Mouse (Mus musculus): Measurements from ENCODE around the gene Olfr655. TPM values are rescaled to one million over a fixed set of nuclear protein-coding genes. Genes with fewer than 3 reads are reported as not detected.
A peak's percentile ranks its signal among the peaks of the same experiment; 100 is the strongest.

The Olfr655 gene
- polyA plus RNA-seq (2016; fragmentation: Nextera tagmentation; extraction: Ambion mirVana): not detected in 2 replicates

- no peak within 1 kb of the TSS for H3K27ac ChIP-seq
- DNase-seq (ENCODE audit: low spot score): no peak
- 90% methylated on average over 2 of the region's 2 CpGs for WGBS
- no peak within 1 kb of the TSS for H3K4me3 ChIP-seq
- no peaks in the 10 kb centered on the region for H3K9me3 ChIP-seq (replicated peaks)
- no peaks in the 10 kb centered on the region for H3K4me1 ChIP-seq
- no peaks in the 10 kb centered on the region for H3K27me3 ChIP-seq (ENCODE audit: low read depth, poor library complexity, severe bottlenecking)
- no peaks in the 10 kb centered on the region for H3K36me3 ChIP-seq
Measured at GRCm38 (mm10) chr7:104601679-104602078, at the start of gene Olfr655. Olfr655 (minus strand) TSS chr7:104601779.

GRCm38 (mm10) chr7:104646841-104647482, 45.4 kb upstream of the Olfr655 start, which contains the start of gene Olfr658:
Olfr658 (minus strand) TSS chr7:104647305.
- Histone ChIP-seq H3K27me3 (ENCODE audit: low read depth, poor library complexity, severe bottlenecking) (no peaks in the 10 kb centered on the region), H3K27ac (no peak within 1 kb of the TSS), H3K4me3 (peak within 1 kb of the TSS; percentile 39), H3K4me1 (no peaks in the 10 kb centered on the region), H3K36me3 (no peaks in the 10 kb centered on the region), H3K9me3 (replicated peaks) (no peaks in the 10 kb centered on the region)
- peak; percentile 68 for DNase-seq (ENCODE audit: low spot score)
- 32% methylated on average over 20 of the region's 22 CpGs for WGBS

- Histone ChIP-seq H3K9me3 (replicated peaks) (no peaks in the 10 kb centered on the region), H3K4me3 (no peak within 1 kb of the TSS), H3K27me3 (ENCODE audit: low read depth, poor library complexity, severe bottlenecking) (no peaks in the 10 kb centered on the region), H3K27ac (no peak within 1 kb of the TSS), H3K36me3 (no peaks in the 10 kb centered on the region), H3K4me1 (no peaks in the 10 kb centered on the region)
- no peak for DNase-seq (ENCODE audit: low spot score)
Measured at GRCm38 (mm10) chr7:104624494-104624893, 22.9 kb upstream of the Olfr655 start, which contains the start of gene Olfr657. Olfr657 (plus strand) TSS chr7:104624794.

DNA sequence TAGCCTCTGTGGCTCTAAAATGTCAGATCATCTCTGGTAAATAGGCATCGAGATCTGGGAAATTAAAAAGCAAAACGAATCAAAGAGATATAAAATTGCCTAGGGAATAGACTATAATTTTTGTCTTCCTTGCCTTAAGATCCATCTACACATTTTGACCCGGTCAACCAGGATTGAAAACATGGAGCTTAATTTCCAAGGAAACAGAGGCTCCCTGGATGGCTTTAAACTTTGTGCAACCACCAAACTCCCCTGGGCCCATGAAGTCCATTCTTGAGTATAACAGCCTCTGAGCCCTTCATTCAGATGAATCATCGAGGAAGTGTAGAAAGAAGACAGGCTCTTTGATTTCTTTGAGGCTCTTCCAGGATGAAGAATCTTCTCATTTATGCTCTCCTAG, 12.1 kb upstream of the Olfr655 start, which contains the start of gene Olfr656:
Olfr656 (plus strand) TSS at position 301 of the 400 bp plus-strand sequence.
- no peak within 1 kb of the TSS for H3K4me3 ChIP-seq
- H3K27ac ChIP-seq: no peak within 1 kb of the TSS
- H3K9me3 ChIP-seq (replicated peaks): no peaks in the 10 kb centered on the region
- no peaks in the 10 kb centered on the region for H3K4me1 ChIP-seq
- 85% methylated on average over 4 of the region's 4 CpGs for WGBS
- no peak for DNase-seq (ENCODE audit: low spot score)
- no peaks in the 10 kb centered on the region for H3K27me3 ChIP-seq (ENCODE audit: low read depth, poor library complexity, severe bottlenecking)
- H3K36me3 ChIP-seq: no peaks in the 10 kb centered on the region

DNA sequence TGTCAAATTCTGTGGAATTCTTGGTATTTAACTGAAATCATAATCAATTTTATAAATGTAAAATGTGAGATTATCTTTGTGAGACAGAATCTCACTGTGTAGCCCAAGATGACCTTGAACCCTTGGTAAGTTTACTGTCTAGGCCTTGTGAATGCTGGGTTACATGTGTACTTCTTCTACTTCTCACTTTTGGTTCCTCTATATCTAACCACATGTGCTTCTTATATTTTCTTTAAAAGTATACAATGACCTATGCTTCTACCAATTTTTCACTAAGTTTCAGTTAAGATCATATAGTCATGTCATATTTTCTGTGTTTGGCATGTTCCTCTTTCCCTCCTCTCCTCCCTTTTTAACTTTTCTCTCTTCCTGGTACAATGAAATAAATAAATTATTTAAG, 3.1 kb upstream of the Olfr655 start:
- H3K9me3 ChIP-seq (replicated peaks): no peaks in the 10 kb centered on the region
- H3K4me1 ChIP-seq: no peaks in the 10 kb centered on the region
- H3K4me3 ChIP-seq: no peak overlapping the region
- no peak overlapping the region for H3K27ac ChIP-seq
- no peak for DNase-seq (ENCODE audit: low spot score)
- no peaks in the 10 kb centered on the region for H3K36me3 ChIP-seq
- H3K27me3 ChIP-seq (ENCODE audit: low read depth, poor library complexity, severe bottlenecking): no peaks in the 10 kb centered on the region

DNA sequence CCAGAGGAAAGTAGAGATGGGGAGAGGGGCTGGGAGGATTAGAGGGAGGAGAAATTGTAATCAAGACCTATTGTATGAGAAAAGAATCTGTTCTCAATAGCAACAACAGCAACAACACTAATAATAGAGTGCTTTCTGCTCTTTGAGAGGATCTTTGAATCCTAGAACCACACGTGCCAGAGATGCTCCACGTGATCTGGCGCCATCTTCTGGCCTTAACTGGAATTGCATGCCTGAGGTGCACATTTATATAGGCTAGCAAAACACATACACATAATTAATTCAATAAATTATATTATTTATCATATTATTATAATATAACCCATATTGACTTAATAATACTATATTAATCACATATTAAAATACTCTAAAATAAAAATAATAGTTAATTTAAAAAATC, 1.6 kb upstream of the Olfr655 start:
- peak; percentile 55 for DNase-seq (ENCODE audit: low spot score)
- H3K9me3 ChIP-seq (replicated peaks): no peaks in the 10 kb centered on the region
- 5% methylated on average over 3 of the region's 3 CpGs for WGBS
- H3K36me3 ChIP-seq: no peaks in the 10 kb centered on the region
- no peaks in the 10 kb centered on the region for H3K4me1 ChIP-seq
- no peak overlapping the region for H3K27ac ChIP-seq
- no peak overlapping the region for H3K4me3 ChIP-seq
- H3K27me3 ChIP-seq (ENCODE audit: low read depth, poor library complexity, severe bottlenecking): no peaks in the 10 kb centered on the region

DNA sequence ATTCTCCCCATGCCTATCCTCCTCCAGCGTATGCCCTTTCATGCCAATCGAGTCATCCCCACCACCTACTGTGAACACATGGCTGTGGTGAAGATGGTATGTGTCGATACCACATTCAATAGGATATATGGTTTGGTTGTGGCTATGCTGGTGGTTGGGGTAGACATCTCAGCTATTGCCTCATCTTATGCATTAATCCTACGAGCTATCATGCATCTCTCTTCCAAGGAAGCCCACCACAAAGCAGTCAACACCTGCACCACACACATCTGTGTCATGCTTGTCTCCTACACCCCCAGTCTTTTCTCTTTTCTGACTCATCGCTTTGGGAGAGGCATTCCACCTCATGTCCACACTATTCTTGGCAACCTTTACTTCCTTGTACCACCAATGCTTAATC, 13.3 kb downstream of the Olfr655 start:
- Histone ChIP-seq H3K4me1 (no peaks in the 10 kb centered on the region), H3K36me3 (no peaks in the 10 kb centered on the region), H3K27me3 (ENCODE audit: low read depth, poor library complexity, severe bottlenecking) (no peaks in the 10 kb centered on the region), H3K27ac (no peak overlapping the region), H3K9me3 (replicated peaks) (no peaks in the 10 kb centered on the region), H3K4me3 (no peak overlapping the region)
- WGBS: 88% methylated on average over 5 of the region's 5 CpGs
- no peak for DNase-seq (ENCODE audit: low spot score)

GRCm38 (mm10) chr7:104586725-104587124, 14.9 kb downstream of the Olfr655 start, which contains the start of gene Olfr654:
Olfr654 (plus strand) TSS chr7:104587025.
- Histone ChIP-seq H3K4me3 (no peak within 1 kb of the TSS), H3K27me3 (ENCODE audit: low read depth, poor library complexity, severe bottlenecking) (no peaks in the 10 kb centered on the region), H3K4me1 (no peaks in the 10 kb centered on the region), H3K9me3 (replicated peaks) (no peaks in the 10 kb centered on the region), H3K36me3 (no peaks in the 10 kb centered on the region), H3K27ac (no peak within 1 kb of the TSS)
- no peak for DNase-seq (ENCODE audit: low spot score)
- 91% methylated on average over 4 of the region's 4 CpGs for WGBS

GRCm38 (mm10) chr7:104581429-104581828, 20.1 kb downstream of the Olfr655 start:
- WGBS: 93% methylated on average over 4 of the region's 4 CpGs
- Histone ChIP-seq H3K27ac (no peak overlapping the region), H3K9me3 (replicated peaks) (no peaks in the 10 kb centered on the region), H3K27me3 (ENCODE audit: low read depth, poor library complexity, severe bottlenecking) (no peaks in the 10 kb centered on the region), H3K4me1 (no peaks in the 10 kb centered on the region), H3K36me3 (no peaks in the 10 kb centered on the region), H3K4me3 (no peak overlapping the region)
- no peak for DNase-seq (ENCODE audit: low spot score)

DNA sequence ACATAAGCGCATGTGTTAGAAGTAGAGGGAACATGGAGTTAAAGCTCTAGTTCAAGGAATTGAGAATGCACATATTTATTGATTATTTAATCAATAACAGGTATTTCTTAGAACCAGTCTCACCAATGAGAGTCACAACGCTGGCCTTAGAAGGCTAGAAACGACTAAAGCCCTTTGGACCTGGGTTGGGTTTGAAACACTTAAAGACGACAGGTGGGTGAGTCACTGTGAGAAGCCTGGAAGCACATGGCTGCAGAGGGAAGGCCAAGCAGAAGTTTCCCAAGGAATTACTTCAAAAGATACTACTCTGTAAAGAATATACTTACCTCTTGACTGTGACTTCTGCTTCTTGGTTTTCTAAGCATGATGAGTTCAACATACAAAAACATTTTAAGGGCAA, 20.7 kb downstream of the Olfr655 start:
- no peak overlapping the region for H3K4me3 ChIP-seq
- no peaks in the 10 kb centered on the region for H3K4me1 ChIP-seq
- H3K27me3 ChIP-seq (ENCODE audit: low read depth, poor library complexity, severe bottlenecking): no peaks in the 10 kb centered on the region
- no peaks in the 10 kb centered on the region for H3K9me3 ChIP-seq (replicated peaks)
- no peak overlapping the region for H3K27ac ChIP-seq
- no peaks in the 10 kb centered on the region for H3K36me3 ChIP-seq
- WGBS: 92% methylated on average over 4 of the region's 4 CpGs
- no peak for DNase-seq (ENCODE audit: low spot score)

DNA sequence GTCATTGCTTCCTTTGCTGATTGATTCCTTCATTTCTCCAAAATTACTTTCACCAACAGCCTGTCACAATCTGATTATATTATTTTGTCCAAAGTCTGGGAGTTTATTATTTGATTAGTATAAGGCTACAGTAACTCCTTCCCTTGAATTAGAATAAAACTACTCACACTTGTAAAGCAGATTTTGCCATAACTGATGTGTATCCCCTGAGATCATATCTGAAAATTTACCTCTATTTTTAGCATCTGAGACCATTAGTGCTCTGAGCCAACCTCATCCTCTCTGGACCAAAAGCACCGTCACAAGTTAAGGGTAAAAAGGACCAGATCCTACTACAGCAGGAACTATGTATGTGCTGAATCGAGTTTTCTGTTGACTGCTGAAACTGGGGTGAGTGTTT, 24.6 kb downstream of the Olfr655 start, which contains the start of gene Olfr653:
Olfr653 (plus strand) TSS at position 301 of the 400 bp plus-strand sequence.
- DNase-seq (ENCODE audit: low spot score): no peak
- H3K4me1 ChIP-seq: no peaks in the 10 kb centered on the region
- H3K9me3 ChIP-seq (replicated peaks): no peaks in the 10 kb centered on the region
- 86% methylated on average over 2 of the region's 2 CpGs for WGBS
- H3K27ac ChIP-seq: no peak within 1 kb of the TSS
- no peak within 1 kb of the TSS for H3K4me3 ChIP-seq
- no peaks in the 10 kb centered on the region for H3K36me3 ChIP-seq
- no peaks in the 10 kb centered on the region for H3K27me3 ChIP-seq (ENCODE audit: low read depth, poor library complexity, severe bottlenecking)

- Histone ChIP-seq H3K4me1 (no peaks in the 10 kb centered on the region), H3K9me3 (replicated peaks) (no peaks in the 10 kb centered on the region), H3K36me3 (no peaks in the 10 kb centered on the region), H3K27me3 (ENCODE audit: low read depth, poor library complexity, severe bottlenecking) (no peaks in the 10 kb centered on the region), H3K4me3 (no peak within 1 kb of the TSS), H3K27ac (no peak within 1 kb of the TSS)
- no peak for DNase-seq (ENCODE audit: low spot score)
Measured at GRCm38 (mm10) chr7:104560601-104561000, 41.0 kb downstream of the Olfr655 start, which contains the start of gene Olfr652. Olfr652 (plus strand) TSS chr7:104560901.

GRCm38 (mm10) chr7:104552700-104553099, 48.9 kb downstream of the Olfr655 start:
- Histone ChIP-seq H3K4me1 (no peaks in the 10 kb centered on the region), H3K36me3 (no peaks in the 10 kb centered on the region), H3K9me3 (replicated peaks) (no peaks in the 10 kb centered on the region), H3K27me3 (ENCODE audit: low read depth, poor library complexity, severe bottlenecking) (no peaks in the 10 kb centered on the region), H3K4me3 (no peak overlapping the region), H3K27ac (no peak overlapping the region)
- no peak for DNase-seq (ENCODE audit: low spot score)
- 75% methylated on average over 1 of the region's 1 CpGs for WGBS

- WGBS: 81% methylated on average over 5 of the region's 5 CpGs
- no peaks in the 10 kb centered on the region for H3K4me1 ChIP-seq
- no peak within 1 kb of the TSS for H3K4me3 ChIP-seq
Measured at GRCm38 (mm10) chr7:104549833-104550232, 51.7 kb downstream of the Olfr655 start, which contains the start of gene Olfr651. Olfr651 (plus strand) TSS chr7:104550133.

More at GRCm38 (mm10) chr7:104549833-104550232, 51.7 kb downstream of the Olfr655 start, which contains the start of gene Olfr651:
- Histone ChIP-seq H3K9me3 (replicated peaks) (no peaks in the 10 kb centered on the region), H3K27me3 (ENCODE audit: low read depth, poor library complexity, severe bottlenecking) (no peaks in the 10 kb centered on the region), H3K36me3 (no peaks in the 10 kb centered on the region), H3K27ac (no peak within 1 kb of the TSS)
- DNase-seq (ENCODE audit: low spot score): no peak

Measured in limb, embryonic 10.5 days (tissue).